Mouse (Mus musculus) limb, embryonic 11.5 days (tissue): Measurements from ENCODE around the gene Srsf10. TPM values are rescaled to one million over a fixed set of nuclear protein-coding genes. Genes with fewer than 3 reads are reported as not detected.

Source experiments
- ATAC-seq: fragments of 200-750 bp; cut with Nextera tagmentation; 2 replicates; pipeline ENCODE4 v1.8.0; 2017; ENCODE audit warnings: low read depth; ENCODE audit not compliant: insufficient number of reproducible peaks, low FRiP score, low TSS enrichment
- DNase-seq: peaks from one replicate; pipeline ENCODE4 v3.0.0-alpha.2; 2015; ENCODE audit warnings: low spot score
- H3K27ac ChIP-seq: fragments of 300-500 bp; sonication (generic); replicated peaks from 2 replicates; pipeline ENCODE4 v1.5.1; 2014; ENCODE audit warnings: low read depth, mild to moderate bottlenecking, low read length
- H3K27me3 ChIP-seq: fragments of 300-500 bp; sonication (generic); 2 replicates; pipeline ENCODE4 v1.6.1; 2014; ENCODE audit warnings: mild to moderate bottlenecking, low read length, mixed read lengths; ENCODE audit not compliant: control insufficient read depth, insufficient read depth
- H3K36me3 ChIP-seq: fragments of 300-500 bp; sonication (generic); 2 replicates; pipeline ENCODE4 v1.6.1; 2014; ENCODE audit warnings: mild to moderate bottlenecking, low read length, moderate library complexity, mixed read lengths; ENCODE audit not compliant: control insufficient read depth, insufficient read depth
- H3K4me1 ChIP-seq: fragments of 300-500 bp; sonication (generic); 2 replicates; pipeline ENCODE4 v1.6.1; 2014; ENCODE audit warnings: low read length, mixed read lengths; ENCODE audit not compliant: control insufficient read depth, insufficient read depth
- H3K4me2 ChIP-seq: fragments of 300-500 bp; sonication (generic); 2 replicates; pipeline ENCODE4 v1.6.1; 2014; ENCODE audit warnings: low read depth, mild to moderate bottlenecking, moderate library complexity; ENCODE audit not compliant: severe bottlenecking
- H3K4me3 ChIP-seq: fragments of 300-500 bp; sonication (generic); 2 replicates; pipeline ENCODE4 v1.5.1; 2014; ENCODE audit warnings: low read depth, low read length
- H3K9ac ChIP-seq: fragments of 300-500 bp; sonication (generic); 2 replicates; pipeline ENCODE4 v1.6.1; 2014; ENCODE audit warnings: mild to moderate bottlenecking, low read length
- H3K9me3 ChIP-seq: fragments of 300-500 bp; sonication (generic); 2 replicates; pipeline ENCODE4 v1.6.1; 2016; ENCODE audit warnings: low read length; ENCODE audit not compliant: control insufficient read depth
- WGBS: fragments of 180-500 bp; shearing (Covaris S2); extraction: QIAGEN DNeasy Blood & Tissue Kit; methylation state at CpG from one replicate; pipeline ENCODE4 v1.1.7; 2014; 5-methylcytosine and 5-hydroxymethylcytosine counted together
- polyA plus RNA-seq: library from polyadenylated mRNA; unstranded; fragments of >200 nt; fragmentation: Nextera tagmentation; extraction: Ambion mirVana; gene quantifications from 2 replicates; pipeline ENCODE4 v1.2.1, GENCODE M21; 2014

Srsf10 gene
- polyA plus RNA-seq, 1 experiment from 2014 or later: 435 TPM

DNA sequence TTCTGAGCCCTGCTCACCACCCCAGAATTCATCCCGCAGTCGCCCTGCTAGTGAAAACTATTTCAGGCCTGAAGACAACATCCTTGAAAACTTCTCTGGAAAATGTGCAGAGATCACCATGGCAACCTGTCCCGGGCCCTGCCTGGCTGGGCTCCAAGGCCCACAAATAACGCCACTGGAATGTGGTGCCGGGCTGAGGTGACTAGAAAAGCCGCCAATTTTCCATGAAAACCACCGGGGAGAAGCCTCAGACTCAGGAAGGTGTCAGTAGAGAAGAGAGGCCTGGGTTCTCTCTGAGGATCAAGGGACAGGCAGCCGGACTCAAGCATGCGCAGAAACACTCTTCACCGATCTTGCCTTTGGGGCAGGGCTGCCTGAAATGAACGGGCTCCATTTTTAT, 27.1 kb upstream of the Srsf10 start:
- WGBS: 38% methylated on average over 11 of the region's 11 CpGs
- no peaks in the 10 kb centered on the region for H3K4me1 ChIP-seq
- no peak overlapping the region for H3K4me3 ChIP-seq
- no peaks in the 10 kb centered on the region for H3K9me3 ChIP-seq
- no peak overlapping the region for H3K4me2 ChIP-seq
- DNase-seq (peak; percentile 75), ATAC-seq (peak; percentile 31; the same call in 1 of the 2 replicates)
- no peaks in the 10 kb centered on the region for H3K36me3 ChIP-seq
- no peaks in the 10 kb centered on the region for H3K27me3 ChIP-seq
- peak overlapping the region; percentile 15 for H3K27ac ChIP-seq
- H3K9ac ChIP-seq: no peak overlapping the region

DNA sequence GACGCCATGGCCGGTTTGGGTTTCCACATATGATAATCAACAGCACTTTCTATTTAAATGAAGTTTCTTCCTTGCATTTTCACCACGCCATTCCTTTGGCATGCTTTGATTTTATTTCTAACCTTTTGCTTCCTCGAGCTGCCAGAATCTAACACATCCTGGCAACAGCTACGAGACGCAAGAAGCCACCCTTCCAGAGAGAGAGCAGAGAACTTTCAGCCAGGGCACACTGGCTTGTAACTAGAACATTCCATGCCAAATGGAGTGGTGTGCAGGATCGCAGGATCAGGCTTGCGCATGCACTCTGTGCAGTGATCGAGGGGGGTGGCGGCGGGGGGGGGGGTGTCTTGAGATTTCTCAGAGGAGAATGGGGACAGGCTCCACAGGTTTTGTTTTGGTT, 23.5 kb upstream of the Srsf10 start:
- H3K27ac ChIP-seq: no peak overlapping the region
- DNase-seq (no peak), ATAC-seq (no peak)
- WGBS: 80% methylated on average over 11 of the region's 11 CpGs
- no peaks in the 10 kb centered on the region for H3K9me3 ChIP-seq
- no peak overlapping the region for H3K4me2 ChIP-seq
- H3K36me3 ChIP-seq: no peaks in the 10 kb centered on the region
- H3K4me1 ChIP-seq: no peaks in the 10 kb centered on the region
- no peaks in the 10 kb centered on the region for H3K27me3 ChIP-seq
- H3K9ac ChIP-seq: no peak overlapping the region
- no peak overlapping the region for H3K4me3 ChIP-seq

DNA sequence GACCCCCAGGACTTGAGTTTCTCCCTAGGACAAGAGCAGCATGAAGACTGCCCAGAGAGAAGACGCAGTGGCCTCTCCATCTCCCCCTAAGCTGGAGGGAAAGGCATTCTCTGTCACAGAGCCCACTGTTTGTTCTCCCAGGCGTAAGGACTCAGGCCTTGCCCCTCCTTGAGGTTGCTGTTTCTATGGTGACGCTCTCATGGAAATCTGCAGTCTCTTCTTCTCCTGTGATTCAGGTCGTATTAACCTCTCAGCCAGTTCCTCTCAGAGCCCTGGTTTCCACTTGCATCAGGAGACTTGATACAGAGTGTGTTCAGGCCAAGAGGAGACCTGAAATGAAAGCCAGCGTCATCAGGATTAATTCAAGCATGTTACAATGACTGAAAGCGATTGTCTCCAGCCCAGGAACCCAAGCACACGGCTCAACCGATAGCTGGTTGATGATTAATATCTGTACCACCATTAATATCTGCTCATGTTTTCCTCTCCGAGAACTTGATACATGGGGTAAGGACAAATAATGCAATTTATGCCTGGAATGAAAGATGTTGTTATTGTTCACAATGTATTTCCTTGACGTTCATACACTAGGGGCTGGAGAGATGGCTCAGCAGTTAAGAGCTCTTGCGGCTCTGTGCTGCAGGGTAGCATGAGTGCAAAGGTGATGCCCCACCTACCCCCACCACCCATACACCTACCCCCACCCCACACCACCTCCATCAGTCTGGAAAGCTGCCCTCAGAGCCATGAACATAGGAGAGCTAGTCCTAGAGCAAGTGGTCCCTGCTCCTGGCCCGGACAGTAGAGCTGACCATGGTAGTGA, 22.0 kb upstream of the Srsf10 start:
- Histone ChIP-seq H3K27me3 (no peaks in the 10 kb centered on the region), H3K27ac (no peak overlapping the region), H3K4me2 (no peak overlapping the region)

DNA sequence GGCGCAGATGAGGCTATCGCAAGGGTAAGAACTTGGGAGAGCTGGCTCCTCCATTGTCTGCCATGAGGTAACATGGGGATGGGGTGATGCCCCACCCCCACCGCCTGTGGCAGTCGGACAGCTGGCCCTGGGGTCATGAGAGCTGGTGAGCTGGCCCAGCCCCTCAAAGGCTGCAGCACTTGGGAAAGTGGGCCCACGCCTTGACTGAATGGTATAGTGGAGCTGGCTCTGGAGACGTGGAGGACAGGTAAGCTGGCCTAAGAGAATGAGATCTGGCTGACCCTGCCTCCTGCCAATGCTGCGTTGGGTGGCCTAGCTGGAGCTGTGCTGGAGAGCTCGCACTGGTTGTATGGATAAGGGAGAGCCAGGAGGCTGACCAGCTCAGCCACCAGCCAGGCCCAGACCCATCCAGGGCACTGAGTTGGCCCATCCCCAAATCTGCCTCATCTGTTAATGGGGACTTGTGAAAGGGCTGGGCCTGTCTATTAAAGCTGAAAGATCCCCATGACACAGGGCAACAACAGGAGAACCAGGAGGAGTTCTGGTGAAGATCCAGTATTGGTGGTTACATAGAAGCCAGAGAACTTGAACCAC, 21.3 kb upstream of the Srsf10 start:
- Histone ChIP-seq H3K4me2 (no peak overlapping the region), H3K9me3 (no peaks in the 10 kb centered on the region), H3K27me3 (no peaks in the 10 kb centered on the region), H3K27ac (no peak overlapping the region), H3K9ac (no peak overlapping the region), H3K4me3 (no peak overlapping the region), H3K4me1 (no peaks in the 10 kb centered on the region), H3K36me3 (no peaks in the 10 kb centered on the region)
- ATAC-seq: no peak
- DNase-seq: no peak
- 83% methylated on average over 8 of the region's 8 CpGs for WGBS

More for the DNA sequence above, 22.0 kb upstream of the Srsf10 start:
- ATAC-seq: no peak
- Histone ChIP-seq H3K9me3 (no peaks in the 10 kb centered on the region), H3K4me1 (no peaks in the 10 kb centered on the region), H3K9ac (no peak overlapping the region), H3K4me3 (no peak overlapping the region), H3K36me3 (no peaks in the 10 kb centered on the region)
- no peak for DNase-seq
- 79% methylated on average over 12 of the region's 12 CpGs for WGBS

DNA sequence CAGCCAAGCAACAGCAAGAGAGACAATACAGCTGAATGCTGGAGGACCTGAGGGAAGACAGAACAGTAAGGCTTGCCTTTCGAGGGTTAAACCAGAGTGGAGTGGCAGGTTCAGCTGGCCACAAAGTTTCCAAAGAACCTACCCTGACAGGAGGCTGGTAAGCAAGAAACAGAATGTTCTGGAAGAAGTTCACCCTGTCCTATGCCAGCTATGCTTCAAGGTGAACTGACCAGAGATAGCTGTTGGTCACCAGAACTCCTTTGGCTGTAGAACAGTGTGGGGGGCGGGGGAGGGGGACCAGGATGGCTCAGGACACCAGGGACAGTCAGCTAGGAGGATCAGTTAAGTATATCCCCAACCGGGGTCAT, 16.6 kb upstream of the Srsf10 start:
- no peak overlapping the region for H3K4me3 ChIP-seq
- no peak overlapping the region for H3K27ac ChIP-seq
- H3K9ac ChIP-seq: no peak overlapping the region
- ATAC-seq: no peak
- 79% methylated on average over 3 of the region's 3 CpGs for WGBS
- no peaks in the 10 kb centered on the region for H3K27me3 ChIP-seq
- no peaks in the 10 kb centered on the region for H3K9me3 ChIP-seq
- no peak overlapping the region for H3K4me2 ChIP-seq
- DNase-seq: no peak
- no peaks in the 10 kb centered on the region for H3K4me1 ChIP-seq
- H3K36me3 ChIP-seq: no peaks in the 10 kb centered on the region

DNA sequence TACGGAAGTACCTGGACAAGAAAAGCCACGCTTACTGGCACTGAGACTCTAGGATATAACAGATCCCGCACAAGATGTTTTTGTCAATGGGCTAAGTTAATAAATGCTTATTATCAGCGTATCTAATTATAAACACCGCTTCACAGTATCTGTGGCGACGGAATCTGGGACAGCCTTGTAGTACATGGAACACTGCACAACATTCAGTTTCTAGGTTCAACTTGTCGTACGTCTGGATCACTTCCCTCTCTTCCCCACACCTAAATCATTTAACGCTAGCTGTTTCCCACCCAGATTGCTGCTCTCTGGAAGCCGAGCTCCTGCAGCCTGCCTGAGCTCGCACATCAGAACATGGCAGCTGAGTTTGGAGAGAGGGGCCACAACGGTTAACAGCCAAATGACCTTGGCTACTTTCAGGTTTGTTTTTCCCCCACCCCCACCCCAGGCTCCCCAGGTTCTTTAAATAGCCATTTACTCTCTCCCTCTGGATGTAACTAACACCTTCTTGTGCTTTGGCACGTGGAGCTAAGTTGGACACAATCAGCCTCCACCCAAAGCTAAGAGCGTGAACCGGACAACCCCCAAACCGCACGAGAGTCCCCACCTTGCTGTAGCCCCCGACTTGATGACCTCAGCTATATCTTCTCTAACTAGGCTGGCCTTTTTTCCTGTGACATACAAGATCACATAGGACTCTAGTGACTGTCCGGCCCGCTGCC, 16.1 kb upstream of the Srsf10 start:
- ATAC-seq: no peak
- H3K4me3 ChIP-seq: no peak overlapping the region
- WGBS: 82% methylated on average over 21 of the region's 21 CpGs
- H3K4me2 ChIP-seq: no peak overlapping the region
- no peaks in the 10 kb centered on the region for H3K4me1 ChIP-seq
- no peak overlapping the region for H3K9ac ChIP-seq
- no peak overlapping the region for H3K27ac ChIP-seq
- no peaks in the 10 kb centered on the region for H3K9me3 ChIP-seq
- no peak for DNase-seq
- H3K27me3 ChIP-seq: no peaks in the 10 kb centered on the region
- no peaks in the 10 kb centered on the region for H3K36me3 ChIP-seq

DNA sequence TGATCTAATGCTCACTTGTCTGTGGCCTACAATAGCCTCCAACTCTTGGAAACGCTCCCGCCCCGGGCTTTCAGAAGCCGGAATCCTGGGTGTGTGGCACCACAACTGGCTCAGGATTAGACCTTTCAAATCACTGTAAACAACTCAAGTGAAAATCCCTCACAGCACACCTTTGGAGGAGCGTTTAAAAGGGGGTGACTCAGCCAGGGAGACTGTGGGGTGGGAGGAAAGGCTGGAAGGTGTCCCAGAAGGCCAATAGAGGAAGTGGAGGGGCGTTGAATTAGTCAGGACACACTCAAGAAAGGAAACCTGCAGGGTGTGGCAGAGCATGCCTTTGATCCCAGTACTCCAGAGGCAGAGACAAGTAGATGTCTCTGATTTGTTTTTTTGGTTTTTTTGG, 11.1 kb upstream of the Srsf10 start:
- no peak for DNase-seq
- H3K4me2 ChIP-seq: no peak overlapping the region
- H3K9ac ChIP-seq: no peak overlapping the region
- WGBS: 89% methylated on average over 6 of the region's 6 CpGs
- no peaks in the 10 kb centered on the region for H3K36me3 ChIP-seq
- no peaks in the 10 kb centered on the region for H3K27me3 ChIP-seq
- no peak for ATAC-seq
- no peak overlapping the region for H3K4me3 ChIP-seq
- no peaks in the 10 kb centered on the region for H3K4me1 ChIP-seq
- no peaks in the 10 kb centered on the region for H3K9me3 ChIP-seq
- no peak overlapping the region for H3K27ac ChIP-seq

DNA sequence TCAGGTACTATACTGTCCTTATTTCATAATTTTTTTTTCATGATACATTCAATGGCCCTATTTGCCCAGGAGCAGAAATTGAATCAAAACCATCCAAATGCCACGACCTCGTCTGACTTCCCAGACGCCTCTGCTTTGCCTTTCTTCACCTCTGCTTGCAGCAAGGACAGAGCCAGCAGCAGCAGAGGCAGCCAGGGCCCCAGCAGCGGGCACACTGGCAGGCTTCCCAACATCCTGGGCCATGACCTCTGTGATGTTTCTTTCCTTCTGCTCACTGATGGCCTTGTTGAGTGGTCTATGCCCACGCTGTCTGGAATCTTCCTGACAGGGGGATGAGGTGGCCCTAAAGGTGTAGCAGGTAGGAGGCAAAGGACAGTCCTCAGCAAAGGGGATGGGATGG, 8.0 kb upstream of the Srsf10 start:
- H3K9ac ChIP-seq: no peak overlapping the region
- H3K27ac ChIP-seq: no peak overlapping the region
- DNase-seq (no peak), ATAC-seq (no peak)
- H3K4me3 ChIP-seq: no peak overlapping the region
- no peaks in the 10 kb centered on the region for H3K36me3 ChIP-seq
- no peaks in the 10 kb centered on the region for H3K9me3 ChIP-seq
- H3K27me3 ChIP-seq: no peaks in the 10 kb centered on the region
- no peaks in the 10 kb centered on the region for H3K4me1 ChIP-seq
- H3K4me2 ChIP-seq: no peak overlapping the region
- 73% methylated on average over 5 of the region's 5 CpGs for WGBS
